Mouse (Mus musculus) G1E (cell line): ENCODE results near the gene Mcrip2.

ENCODE experiments used
- CTCF ChIP-seq: IDR thresholded peaks from 2 replicates; pipeline ENCODE4 v1.5.1; 2012; ENCODE audit warnings: low read depth, low read length, inconsistent platforms, mixed read lengths
- GATA1 ChIP-seq: IDR thresholded peaks from 2 replicates; pipeline ENCODE4 v1.6.1; 2012; ENCODE audit warnings: borderline replicate concordance, low read length, inconsistent platforms, mixed read lengths
- POLR2AphosphoS5 ChIP-seq: IDR thresholded peaks from 2 replicates; pipeline ENCODE4 v1.6.1; 2012; ENCODE audit warnings: low read depth, low read length, inconsistent platforms; ENCODE audit not compliant: insufficient replicate concordance

GRCm38 (mm10) chr17:25828712-25829557, 39.6 kb downstream of the Mcrip2 start, which contains the start of gene Jmjd8:
- no peak for TF ChIP-seq CTCF
- no peak for TF ChIP-seq GATA1
- TF ChIP-seq POLR2AphosphoS5: no peak; the same call in 1 of the 2 replicates
